Mouse (Mus musculus) gastrocnemius, adult 8-10 months (tissue): ENCODE data around the gene Slc38a2. TPM values are rescaled to one million over a fixed set of nuclear protein-coding genes. Genes with fewer than 3 reads are reported as not detected.

Source experiments
- DNase-seq, 2 experiments: peaks; one replicate each; pipeline ENCODE4 v3.0.0; 2022; ENCODE audit warnings: low spot score in 2 of 2
- total RNA-seq, 4 experiments: library from RNA; stranded (reverse); gene quantifications; 2 replicates each; pipeline ENCODE4 v1.2.4; 2022

Slc38a2 gene
- total RNA-seq, 4 experiments from 2014 or later, result 60.8 to 209 (median 73.5) TPM

GRCm38 (mm10) chr15:96696486-96697284, 2.8 kb downstream of the Slc38a2 start:
- DNase-seq, result no peak

GRCm38 (mm10) chr15:96695455-96696421, 3.8 kb downstream of the Slc38a2 start:
- DNase-seq, result peak in 1 of 2 experiments; percentile 47

- DNase-seq, result no peak
Measured at GRCm38 (mm10) chr15:96694988-96695387, 4.5 kb downstream of the Slc38a2 start.

GRCm38 (mm10) chr15:96693688-96694087, 5.8 kb downstream of the Slc38a2 start:
- DNase-seq, result no peak

GRCm38 (mm10) chr15:96692401-96692800, 7.1 kb downstream of the Slc38a2 start:
- DNase-seq, result no peak

GRCm38 (mm10) chr15:96691381-96691780, 8.1 kb downstream of the Slc38a2 start:
- no peak for DNase-seq

GRCm38 (mm10) chr15:96690829-96691228, 8.7 kb downstream of the Slc38a2 start:
- DNase-seq, result no peak

- no peak for DNase-seq
Measured at GRCm38 (mm10) chr15:96689919-96690318, 9.6 kb downstream of the Slc38a2 start.

GRCm38 (mm10) chr15:96688784-96689318, 10.7 kb downstream of the Slc38a2 start:
- no peak for DNase-seq

GRCm38 (mm10) chr15:96688036-96688435, 11.5 kb downstream of the Slc38a2 start:
- no peak for DNase-seq

GRCm38 (mm10) chr15:96687366-96687765, 12.2 kb downstream of the Slc38a2 start:
- no peak for DNase-seq

GRCm38 (mm10) chr15:96686201-96687159, 13.1 kb downstream of the Slc38a2 start:
- DNase-seq, result no peak

- no peak for DNase-seq
Measured at GRCm38 (mm10) chr15:96685273-96685672, 14.3 kb downstream of the Slc38a2 start.

GRCm38 (mm10) chr15:96684132-96684830, 15.2 kb downstream of the Slc38a2 start:
- no peak for DNase-seq

GRCm38 (mm10) chr15:96678871-96679773, 20.4 kb downstream of the Slc38a2 start:
- DNase-seq, result no peak

- no peak for DNase-seq
Measured at GRCm38 (mm10) chr15:96676518-96676917, 23.0 kb downstream of the Slc38a2 start.

- no peak for DNase-seq
Measured at GRCm38 (mm10) chr15:96675744-96676143, 23.8 kb downstream of the Slc38a2 start.

- no peak for DNase-seq
Measured at GRCm38 (mm10) chr15:96675055-96675454, 24.5 kb downstream of the Slc38a2 start.

GRCm38 (mm10) chr15:96674089-96674488, 25.4 kb downstream of the Slc38a2 start:
- no peak for DNase-seq
